Mouse (Mus musculus) liver, embryonic 14.5 days (tissue): Measurements from ENCODE around the gene Mfrp. TPM values are rescaled to one million over a fixed set of nuclear protein-coding genes. Genes with fewer than 3 reads are reported as not detected.

ENCODE experiments used
- ATAC-seq: fragments of 200-750 bp; cut with Nextera tagmentation; 2 replicates; pipeline ENCODE4 v1.8.0; 2017; ENCODE audit warnings: moderate number of reproducible peaks, mild to moderate bottlenecking, moderate library complexity; ENCODE audit not compliant: insufficient read depth
- DNase-seq, 3 experiments: peaks; one replicate each; pipeline ENCODE4 v3.0.0-alpha.2; 2012 to 2013; ENCODE audit warnings: low read depth in 3 of 3, low spot score in 3 of 3
- H3K27ac ChIP-seq: fragments of 300-500 bp; sonication (generic); 2 replicates; pipeline ENCODE4 v1.5.1; 2014; ENCODE audit warnings: moderate library complexity, mild to moderate bottlenecking, control low read depth, inconsistent platforms
- H3K27me3 ChIP-seq: fragments of 300-500 bp; sonication (generic); 2 replicates; pipeline ENCODE4 v1.6.1; 2014; ENCODE audit warnings: mild to moderate bottlenecking, low read length, moderate library complexity; ENCODE audit not compliant: control insufficient read depth, insufficient read depth
- H3K36me3 ChIP-seq: fragments of 300-500 bp; sonication (generic); replicated peaks from 2 replicates; pipeline ENCODE4 v1.6.1; 2014; ENCODE audit warnings: low read depth; ENCODE audit not compliant: control insufficient read depth, insufficient read depth
- H3K4me1 ChIP-seq, 2 experiments: fragments of 200-500 bp in 1 of 2; fragments of 300-500 bp in 1 of 2; sonication (generic) in 1 of 2; replicated peaks; 2 replicates each; pipeline ENCODE4 v1.6.1; 2012 to 2014; ENCODE audit warnings: antibody characterized with exemption in 1 of 2, inconsistent platforms in 1 of 2, low read length in 1 of 2; ENCODE audit not compliant: control insufficient read depth in 2 of 2, insufficient read depth in 2 of 2
- H3K4me2 ChIP-seq: fragments of 300-500 bp; sonication (generic); 2 replicates; pipeline ENCODE4 v1.6.1; 2014; ENCODE audit warnings: low read depth, mild to moderate bottlenecking, control low read depth, moderate library complexity
- H3K4me3 ChIP-seq, 2 experiments: fragments of 200-500 bp in 1 of 2; fragments of 300-500 bp in 1 of 2; sonication (generic) in 1 of 2; 2 replicates each; pipeline ENCODE4 v1.5.1; 2012 to 2014; ENCODE audit warnings: low read depth in 2 of 2, low read length in 2 of 2, mild to moderate bottlenecking in 2 of 2, control low read depth in 1 of 2, inconsistent platforms in 1 of 2, moderate library complexity in 1 of 2; ENCODE audit not compliant: insufficient read depth in 1 of 2
- H3K9ac ChIP-seq: fragments of 300-500 bp; sonication (generic); replicated peaks from 2 replicates; pipeline ENCODE4 v1.6.1; 2014; ENCODE audit warnings: mild to moderate bottlenecking, control low read depth, moderate library complexity
- H3K9me3 ChIP-seq: fragments of 300-500 bp; sonication (generic); 2 replicates; pipeline ENCODE4 v1.6.1; 2016; ENCODE audit warnings: low read length, mixed read lengths; ENCODE audit not compliant: control insufficient read depth
- CTCF ChIP-seq: IDR thresholded peaks from 2 replicates; pipeline ENCODE4 v1.5.1; 2016; ENCODE audit warnings: antibody characterized with exemption, low read depth, control low read depth
- EP300 ChIP-seq: IDR thresholded peaks from 2 replicates; pipeline ENCODE4 v1.6.1; 2016; ENCODE audit warnings: antibody characterized with exemption, low read depth
- WGBS: fragments of 180-500 bp; shearing (Covaris S2); extraction: QIAGEN DNeasy Blood & Tissue Kit; methylation state at CpG from one replicate; pipeline ENCODE4 v1.1.7; 2014; ENCODE audit not compliant: insufficient replicate concordance; 5-methylcytosine and 5-hydroxymethylcytosine counted together
- polyA plus RNA-seq, 2 experiments: library from polyadenylated mRNA; depleted of rRNA in 1 of 2; stranded (reverse) in 1 of 2; unstranded in 1 of 2; fragments of >200 nt; fragmentation: Nextera tagmentation in 1 of 2; extraction: Ambion mirVana in 1 of 2; gene quantifications; 2 replicates each; pipeline versions ENCODE4 v1.2.1 to v1.2.3; 2012 to 2014

Gene Mfrp
- polyA plus RNA-seq, 2 experiments = not detected

DNA sequence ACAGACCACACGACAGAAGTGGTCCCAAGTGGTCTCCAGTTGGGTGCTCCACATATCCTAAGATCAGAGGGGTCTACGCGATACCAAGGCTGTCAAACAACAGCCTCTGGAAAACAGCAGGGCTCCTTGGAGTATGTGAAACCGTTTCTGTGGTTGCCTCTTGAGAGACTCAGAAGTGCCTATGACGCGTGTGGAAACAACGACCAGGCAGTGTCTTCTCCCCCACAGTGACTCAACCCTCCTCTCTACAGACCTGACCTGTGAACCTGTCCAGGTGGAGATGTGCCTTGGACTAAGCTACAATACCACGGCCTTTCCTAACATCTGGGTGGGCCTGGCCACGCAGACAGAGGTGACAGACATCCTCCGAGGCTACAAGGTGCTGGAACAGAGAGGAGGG is 4.3 kb downstream of the Mfrp start:
- no peak for TF ChIP-seq EP300
- no peak for TF ChIP-seq CTCF
- Histone ChIP-seq H3K27me3 (no peaks in the 10 kb centered on the region), H3K36me3 (peaks cover 14% of the 10 kb centered on the region), H3K4me2 (no peak overlapping the region), H3K4me1 (peaks cover 0 to 13% of the 10 kb centered on the region in 2 experiments), H3K9ac (no peak overlapping the region), H3K4me3 (no peak overlapping the region), H3K9me3 (no peaks in the 10 kb centered on the region), H3K27ac (no peak overlapping the region)
- no peak for ATAC-seq
- no peak for DNase-seq
- 80% methylated on average over 10 of the region's 10 CpGs for WGBS

DNA sequence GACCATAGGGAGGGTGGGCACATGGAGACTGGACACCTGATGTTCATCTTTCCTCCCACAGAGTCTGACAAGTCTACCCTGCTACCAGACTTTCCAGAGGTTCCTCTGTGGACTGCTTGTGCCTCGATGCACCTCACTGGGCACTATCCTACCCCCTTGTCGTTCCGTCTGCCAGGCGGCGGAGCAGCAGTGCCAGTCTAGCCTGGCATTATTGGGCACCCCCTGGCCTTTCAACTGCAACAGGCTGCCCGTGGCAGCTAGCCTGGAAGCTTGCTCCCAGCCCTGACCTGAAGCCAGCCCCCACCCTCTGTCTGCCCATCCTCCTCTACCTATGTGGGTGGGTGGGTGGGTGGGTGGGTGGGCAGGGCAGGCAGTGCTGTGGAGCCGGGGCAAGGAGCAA is 4.7 kb downstream of the Mfrp start:
- Histone ChIP-seq H3K4me3 (no peak overlapping the region), H3K36me3 (peaks cover 14% of the 10 kb centered on the region), H3K9me3 (no peaks in the 10 kb centered on the region), H3K27ac (no peak overlapping the region), H3K4me2 (no peak overlapping the region), H3K4me1 (peaks cover 0 to 13% of the 10 kb centered on the region in 2 experiments), H3K27me3 (no peaks in the 10 kb centered on the region), H3K9ac (no peak overlapping the region)
- ATAC-seq (no peak), DNase-seq (no peak)
- TF ChIP-seq CTCF = no peak
- no peak for TF ChIP-seq EP300
- 89% methylated on average over 7 of the region's 7 CpGs for WGBS

DNA sequence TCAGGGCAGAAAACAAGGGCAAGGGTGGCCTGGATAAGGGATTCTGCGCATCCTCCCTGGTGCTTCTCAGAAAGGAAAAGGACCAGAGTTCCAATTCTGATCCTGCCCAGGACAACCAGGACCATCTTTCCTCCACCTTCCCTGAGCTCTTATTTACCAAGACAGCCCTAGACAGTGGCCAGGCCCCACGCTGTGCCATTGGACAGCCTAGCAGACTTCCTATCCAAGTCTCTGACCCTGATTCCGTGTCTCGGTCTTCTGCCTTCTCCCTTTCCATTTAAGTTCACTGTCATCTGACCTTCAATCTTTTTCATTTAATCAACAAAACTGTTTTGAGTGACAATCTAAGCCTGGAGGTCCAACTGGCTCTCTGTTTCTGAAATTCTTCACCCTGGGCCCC is 5.1 kb downstream of the Mfrp start:
- H3K4me3 ChIP-seq = no peak overlapping the region
- TF ChIP-seq EP300 (no peak), CTCF (no peak)
- WGBS = 76% methylated on average over 4 of the region's 4 CpGs
- H3K36me3 ChIP-seq = peaks cover 14% of the 10 kb centered on the region
- H3K27me3 ChIP-seq = no peaks in the 10 kb centered on the region
- peaks cover 0 to 13% of the 10 kb centered on the region in 2 experiments for H3K4me1 ChIP-seq
- DNase-seq = no peak
- no peak for ATAC-seq
- no peak overlapping the region for H3K27ac ChIP-seq
- H3K9ac ChIP-seq = no peak overlapping the region
- H3K4me2 ChIP-seq = no peak overlapping the region
- H3K9me3 ChIP-seq = no peaks in the 10 kb centered on the region

DNA sequence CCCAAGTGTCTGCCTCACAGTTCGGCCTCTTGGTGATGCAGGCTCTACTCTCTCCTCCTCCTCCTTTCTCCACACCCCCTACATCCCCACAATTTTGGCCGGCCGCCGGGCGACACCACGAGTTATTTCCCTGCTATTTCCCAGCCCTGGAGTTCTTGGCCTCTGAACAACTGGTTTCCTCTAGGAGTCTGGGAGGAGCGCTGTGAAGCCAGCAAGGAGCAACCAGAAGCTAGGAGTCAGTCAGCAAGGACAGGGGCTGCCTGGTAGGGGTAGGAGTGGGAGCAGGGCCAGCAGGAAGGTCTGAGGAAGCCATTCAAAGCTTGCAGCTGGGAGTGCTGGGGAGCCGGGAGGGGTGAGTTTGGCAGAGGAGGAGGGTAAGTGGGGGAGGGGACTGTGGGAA is 5.6 kb downstream of the Mfrp start, which contains the start of gene C1qtnf5:
C1qtnf5 (plus strand) TSS at position 136 of the 400 bp plus-strand sequence.
- Histone ChIP-seq H3K4me2 (no peak within 1 kb of the TSS), H3K36me3 (peaks cover 14% of the 10 kb centered on the region), H3K4me1 (peaks cover 0 to 13% of the 10 kb centered on the region in 2 experiments), H3K27ac (no peak within 1 kb of the TSS), H3K4me3 (no peak within 1 kb of the TSS), H3K9ac (no peak within 1 kb of the TSS), H3K27me3 (no peaks in the 10 kb centered on the region), H3K9me3 (no peaks in the 10 kb centered on the region)
- WGBS = 84% methylated on average over 8 of the region's 8 CpGs
- no peak for TF ChIP-seq EP300
- no peak for TF ChIP-seq CTCF
- no peak for DNase-seq
- ATAC-seq = no peak

DNA sequence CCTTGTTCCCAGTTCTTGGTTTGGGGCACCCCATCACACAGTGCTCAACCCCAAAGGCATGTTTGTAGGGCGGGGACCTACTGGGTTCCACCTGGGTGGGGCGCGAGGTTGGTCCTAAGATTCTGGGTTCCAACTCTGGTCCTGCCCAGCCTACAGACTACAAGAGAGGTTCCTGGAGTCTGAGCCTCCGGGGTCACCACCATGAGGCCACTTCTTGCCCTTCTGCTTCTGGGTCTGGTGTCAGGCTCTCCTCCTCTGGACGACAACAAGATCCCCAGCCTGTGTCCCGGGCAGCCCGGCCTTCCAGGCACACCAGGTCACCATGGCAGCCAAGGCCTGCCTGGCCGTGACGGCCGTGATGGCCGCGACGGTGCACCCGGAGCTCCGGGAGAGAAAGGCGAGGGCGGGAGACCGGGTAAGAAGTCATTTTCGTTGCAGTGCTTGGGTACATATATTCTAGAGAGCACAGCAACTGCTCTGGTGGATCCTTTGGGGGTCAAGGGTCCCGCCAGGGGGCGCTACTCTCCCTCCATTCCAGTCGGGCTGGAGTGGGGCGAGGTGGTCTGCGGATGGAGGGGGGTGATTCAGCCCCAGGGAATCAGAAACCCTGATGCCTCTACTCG is 6.1 kb downstream of the Mfrp start:
- Histone ChIP-seq H3K27ac (no peak overlapping the region), H3K4me2 (no peak overlapping the region), H3K4me3 (no peak overlapping the region), H3K27me3 (no peaks in the 10 kb centered on the region), H3K9ac (no peak overlapping the region), H3K36me3 (peaks cover 14% of the 10 kb centered on the region), H3K4me1 (peaks cover 0 to 13% of the 10 kb centered on the region in 2 experiments), H3K9me3 (no peaks in the 10 kb centered on the region)
- ATAC-seq (no peak), DNase-seq (no peak)
- 70% methylated on average over 25 of the region's 25 CpGs for WGBS
- TF ChIP-seq EP300 = no peak
- peak; percentile 59 for TF ChIP-seq CTCF
